In genomic region chr5:151315804-151316597, GRCm38 (mm10) we compare ENCODE assay signal across 12 mouse cellular contexts.
DNase-seq lines count a peak whose midpoint lies in the region; ATAC-seq and TF ChIP-seq lines count a peak whose summit lies in the region.
"Had no signal": no experiment of that assay in that cellular context is flagged by ENCODE, and none has a peak within 500 bp of the region (broad histone marks: within the 10 kb centered on the region; RNA-seq: fewer than 3 reads in every experiment).

No protein-coding gene starts in this region.

- no peak for TF ChIP-seq CTCF in CH12.LX (conservative IDR thresholded peaks at IDR 0.05 in 1 of 2, IDR thresholded peaks at IDR 0.05 in 1 of 2; ENCODE audit: low read depth in 2 of 2, low read length in 2 of 2)

- H3K4me1 ChIP-seq in heart, embryonic 10.5 days, result peaks cover 11% of the 10 kb centered on the region
- H3K4me1 ChIP-seq in CH12.LX (ENCODE audit: control insufficient read depth in 1 of 2, insufficient read depth in 2 of 2), result peaks cover 4 to 26% of the 10 kb centered on the region in 2 experiments
- peaks cover 6% of the 10 kb centered on the region; the same call in 1 of the 2 replicates for H3K4me1 ChIP-seq in lung, embryonic 16.5 days (replicated peaks; ENCODE audit: control insufficient read depth, insufficient read depth, low read length)
- no peaks in the 10 kb centered on the region for H3K4me1 ChIP-seq in forebrain, embryonic 11.5 days (replicated peaks; ENCODE audit: control insufficient read depth, insufficient read depth, low read length)
- no peaks in the 10 kb centered on the region for H3K4me1 ChIP-seq in hindbrain, embryonic 16.5 days (ENCODE audit: control insufficient read depth, insufficient read depth, low read depth, low read length)
- H3K4me1 ChIP-seq: embryonic facial prominence, embryonic 15.5 days; midbrain, embryonic 12.5 days had no signal

- H3K27ac ChIP-seq in heart, embryonic 10.5 days, result 0 out of 2 replicates have a peak overlapping the region, but pooled peaks have one; percentile 16
- H3K27ac ChIP-seq in CH12.LX (ENCODE audit: insufficient read depth, low read depth), result peak overlapping the region; percentile 76
- 0 out of 2 replicates have a peak overlapping the region, but pooled peaks have one; percentile 18 for H3K27ac ChIP-seq in lung, embryonic 16.5 days (ENCODE audit: low read length)
- H3K27ac ChIP-seq in forebrain, embryonic 11.5 days (ENCODE audit: low read depth, low read length), result no peak overlapping the region
- no peak overlapping the region for H3K27ac ChIP-seq in hindbrain, embryonic 16.5 days (ENCODE audit: low read depth, low read length)
- H3K27ac ChIP-seq: embryonic facial prominence, embryonic 15.5 days; midbrain, embryonic 12.5 days had no signal

- WGBS in heart, embryonic 10.5 days, result 62% methylated on average over 10 of the region's 10 CpGs
- 27% methylated on average over 10 of the region's 10 CpGs for WGBS in lung, embryonic 16.5 days
- WGBS in forebrain, embryonic 11.5 days, result 83% methylated on average over 10 of the region's 10 CpGs
- 63% methylated on average over 10 of the region's 10 CpGs for WGBS in hindbrain, embryonic 16.5 days

- no peaks in the 10 kb centered on the region for H3K79me2 ChIP-seq in CH12.LX (replicated peaks; ENCODE audit: control insufficient read depth, extremely low read depth, insufficient read depth, poor library complexity, severe bottlenecking)

- peak; percentile 59 for TF ChIP-seq EP300 in CH12.LX (IDR thresholded peaks at IDR 0.05; ENCODE audit: low read length)

- ATAC-seq in lung, embryonic 16.5 days (ENCODE audit: low read depth), result peak; percentile 80
- no peak for ATAC-seq in forebrain, embryonic 11.5 days (replicated peaks; ENCODE audit: low FRiP score)
- ATAC-seq in hindbrain, embryonic 16.5 days, result no peak

- dilution Hi-C loops in CH12.LX (cut with MboI; ENCODE audit: extremely low pct_ligation_motif_present, extremely low pct_unique_long_range_greater_than_20kb, low sequenced_read_pairs), result no loop called here

- peak overlapping the region; percentile 34 for H3K4me2 ChIP-seq in CH12.LX (ENCODE audit: insufficient read depth, low read depth, poor library complexity, severe bottlenecking)
- peak overlapping the region; percentile 11 for H3K4me2 ChIP-seq in lung, embryonic 16.5 days (ENCODE audit: low read depth, low read length)
- H3K4me2 ChIP-seq in forebrain, embryonic 11.5 days (ENCODE audit: low read depth, low read length, severe bottlenecking), result no peak overlapping the region
- no peak overlapping the region for H3K4me2 ChIP-seq in hindbrain, embryonic 16.5 days (ENCODE audit: low read length)
- H3K4me2 ChIP-seq: embryonic facial prominence, embryonic 15.5 days; midbrain, embryonic 12.5 days had no signal

- TF ChIP-seq POLR2A in CH12.LX (IDR thresholded peaks at IDR 0.05; ENCODE audit: low read depth, low read length), result no peak

- no peaks in the 10 kb centered on the region for H3K9me3 ChIP-seq in heart, embryonic 10.5 days
- H3K9me3 ChIP-seq in CH12.LX (replicated peaks; ENCODE audit: low read length), result no peaks in the 10 kb centered on the region
- H3K9me3 ChIP-seq in lung, embryonic 16.5 days (ENCODE audit: control insufficient read depth, low read length), result no peaks in the 10 kb centered on the region
- no peaks in the 10 kb centered on the region for H3K9me3 ChIP-seq in forebrain, embryonic 11.5 days (ENCODE audit: control insufficient read depth, low read length)
- no peaks in the 10 kb centered on the region for H3K9me3 ChIP-seq in hindbrain, embryonic 16.5 days (ENCODE audit: control insufficient read depth, low read length)
- H3K9me3 ChIP-seq: embryonic facial prominence, embryonic 15.5 days; G1E; midbrain, embryonic 12.5 days had no signal

- DNase-seq in heart, embryonic 10.5 days (ENCODE audit: low spot score), result no peak
- DNase-seq in heart, adult 11 months, result no peak
- peak; percentile 74 for DNase-seq in CH12.LX (ENCODE audit: extremely low read depth)
- DNase-seq in heart, postnatal 4 days, result peak; percentile 6
- no peak for DNase-seq in forebrain, embryonic 11.5 days (ENCODE audit: low spot score)
- DNase-seq in thymus, postnatal 36 days, result no peak
- DNase-seq: thymus, adult 2 months had no signal

- H3K27me3 ChIP-seq in heart, embryonic 10.5 days (ENCODE audit: insufficient read depth, poor library complexity, severe bottlenecking), result no peaks in the 10 kb centered on the region
- H3K27me3 ChIP-seq in CH12.LX (replicated peaks), result no peaks in the 10 kb centered on the region
- no peaks in the 10 kb centered on the region for H3K27me3 ChIP-seq in lung, embryonic 16.5 days (ENCODE audit: control insufficient read depth, insufficient read depth, low read depth, low read length)
- no peaks in the 10 kb centered on the region for H3K27me3 ChIP-seq in forebrain, embryonic 11.5 days (ENCODE audit: control insufficient read depth, insufficient read depth, low read length)
- H3K27me3 ChIP-seq in hindbrain, embryonic 16.5 days (replicated peaks; ENCODE audit: control insufficient read depth, insufficient read depth, low read length), result no peaks in the 10 kb centered on the region
- H3K27me3 ChIP-seq: embryonic facial prominence, embryonic 15.5 days; midbrain, embryonic 12.5 days had no signal

- H3K4me3 ChIP-seq in heart, embryonic 10.5 days, result no peak overlapping the region
- H3K4me3 ChIP-seq in CH12.LX (replicated peaks in 1 of 3; ENCODE audit: low read depth in 2 of 3, low read length in 2 of 3, poor library complexity in 1 of 3), result no peak overlapping the region
- H3K4me3 ChIP-seq in lung, embryonic 16.5 days (ENCODE audit: low read length), result no peak overlapping the region
- H3K4me3 ChIP-seq in forebrain, embryonic 11.5 days (ENCODE audit: low read depth, low read length), result no peak overlapping the region
- H3K4me3 ChIP-seq in hindbrain, embryonic 16.5 days (ENCODE audit: low read length), result no peak overlapping the region
- H3K4me3 ChIP-seq: embryonic facial prominence, embryonic 15.5 days; midbrain, embryonic 12.5 days had no signal

- in situ Hi-C loops in CH12.LX (cut with MboI; ENCODE audit: low pct_ligation_motif_present, low pct_unique_long_range_greater_than_20kb, low sequenced_read_pairs), result no loop called here

- H3K36me3 ChIP-seq in heart, embryonic 10.5 days, result no peaks in the 10 kb centered on the region
- no peaks in the 10 kb centered on the region for H3K36me3 ChIP-seq in CH12.LX (replicated peaks in 1 of 2; ENCODE audit: control insufficient read depth in 1 of 2, insufficient read depth in 1 of 2, low read length in 1 of 2)
- no peaks in the 10 kb centered on the region for H3K36me3 ChIP-seq in lung, embryonic 16.5 days (ENCODE audit: control insufficient read depth, insufficient read depth, low read length)
- no peaks in the 10 kb centered on the region for H3K36me3 ChIP-seq in forebrain, embryonic 11.5 days (ENCODE audit: control insufficient read depth, insufficient read depth, low read length)
- H3K36me3 ChIP-seq in hindbrain, embryonic 16.5 days (ENCODE audit: control insufficient read depth, insufficient read depth, low read length), result no peaks in the 10 kb centered on the region
- H3K36me3 ChIP-seq: embryonic facial prominence, embryonic 15.5 days; G1E; midbrain, embryonic 12.5 days had no signal

- no peak for TF ChIP-seq RAD21 in CH12.LX (IDR thresholded peaks at IDR 0.05; ENCODE audit: low read depth, low read length)

- H3K9ac ChIP-seq in CH12.LX (ENCODE audit: insufficient read depth, low read depth), result no peak overlapping the region
- H3K9ac ChIP-seq in lung, embryonic 16.5 days (ENCODE audit: low read length), result no peak overlapping the region
- no peak overlapping the region for H3K9ac ChIP-seq in forebrain, embryonic 11.5 days (ENCODE audit: low read length)
- no peak overlapping the region for H3K9ac ChIP-seq in hindbrain, embryonic 16.5 days (ENCODE audit: low read depth, low read length)
- H3K9ac ChIP-seq: embryonic facial prominence, embryonic 15.5 days; midbrain, embryonic 12.5 days had no signal

TF ChIP-seq in CH12.LX, 34 proteins besides CTCF, POLR2A, EP300 and RAD21 (continues in another document):
- TF ChIP-seq TCF12 (IDR thresholded peaks at IDR 0.05; ENCODE audit: low read depth, low read length), result peak; percentile 57; the same call in 1 of the 2 replicates
- no peak for TF ChIP-seq USF2 (conservative IDR thresholded peaks at IDR 0.05; ENCODE audit: low read depth, low read length)
- no peak for TF ChIP-seq USF1 (IDR thresholded peaks at IDR 0.05; ENCODE audit: low read depth, low read length)
- TF ChIP-seq TBP (conservative IDR thresholded peaks at IDR 0.05; ENCODE audit: low read depth, low read length), result no peak
- TF ChIP-seq HCFC1 (IDR thresholded peaks at IDR 0.05; ENCODE audit: low read depth, low read length), result peak; percentile 32; the same call in 1 of the 2 replicates
- TF ChIP-seq MAZ (IDR thresholded peaks at IDR 0.05; ENCODE audit: low read depth, low read length), result no peak
- no peak for TF ChIP-seq E2F4 (IDR thresholded peaks at IDR 0.05; ENCODE audit: insufficient replicate concordance, low read depth, low read length)
- peak; percentile 81 for TF ChIP-seq BHLHE40 (IDR thresholded peaks at IDR 0.05; ENCODE audit: low read depth, low read length)
- TF ChIP-seq MAX (IDR thresholded peaks at IDR 0.05; ENCODE audit: low read length), result peak; percentile 25
- TF ChIP-seq ELF1 (IDR thresholded peaks at IDR 0.05; ENCODE audit: low read depth, low read length), result peak; percentile 37; the same call in 1 of the 2 replicates
- peak; percentile 25; the same call in 1 of the 2 replicates for TF ChIP-seq MAFK (IDR thresholded peaks at IDR 0.05; ENCODE audit: insufficient replicate concordance, low read length)
- TF ChIP-seq ZC3H11A (IDR thresholded peaks at IDR 0.05; ENCODE audit: low read depth, low read length), result no peak
- 0 out of 2 replicates have a peak, but pooled peaks have one; percentile 30 for TF ChIP-seq JUND (conservative IDR thresholded peaks at IDR 0.05; ENCODE audit: low read depth, low read length)
- peak; percentile 76 for TF ChIP-seq MEF2A (IDR thresholded peaks at IDR 0.05; ENCODE audit: borderline replicate concordance, low read depth, low read length)
- peak; percentile 84 for TF ChIP-seq ETS1 (conservative IDR thresholded peaks at IDR 0.05; ENCODE audit: low read depth, low read length)
- TF ChIP-seq SMC3 (IDR thresholded peaks at IDR 0.05; ENCODE audit: low read depth, low read length), result no peak
- TF ChIP-seq CHD2 (IDR thresholded peaks at IDR 0.05; ENCODE audit: low read length), result no peak
- no peak for TF ChIP-seq MYC (IDR thresholded peaks at IDR 0.05; ENCODE audit: low read depth, low read length)
- TF ChIP-seq PAX5 (IDR thresholded peaks at IDR 0.05; ENCODE audit: low read length), result no peak
- TF ChIP-seq ZMIZ1 (IDR thresholded peaks at IDR 0.05; ENCODE audit: low read depth, low read length), result 0 out of 2 replicates have a peak, but pooled peaks have one; percentile 33
- no peak for TF ChIP-seq NELFE (IDR thresholded peaks at IDR 0.05; ENCODE audit: low read depth, low read length)
- TF ChIP-seq NRF1 (IDR thresholded peaks at IDR 0.05; ENCODE audit: low read depth, low read length), result 0 out of 2 replicates have a peak, but pooled peaks have one; percentile 29
- TF ChIP-seq MXI1 (IDR thresholded peaks at IDR 0.05; ENCODE audit: low read depth, low read length), result peak; percentile 40; the same call in 1 of the 2 replicates

Comparison
In these comparisons a context has a peak if more than half of its experiments do, and no peak if none do; other contexts are left out.
1. DNase-seq: peak in CH12.LX (single experiment) and heart, postnatal 4 days (single experiment); none in heart, embryonic 10.5 days (single experiment), heart, adult 11 months (single experiment), forebrain, embryonic 11.5 days (single experiment) and thymus, postnatal 36 days (0 of 2).
2. H3K27ac ChIP-seq: peak in heart, embryonic 10.5 days (single experiment), CH12.LX (single experiment) and lung, embryonic 16.5 days (single experiment); none in forebrain, embryonic 11.5 days (single experiment) and hindbrain, embryonic 16.5 days (single experiment).
3. H3K4me2 ChIP-seq: peak in CH12.LX (single experiment) and lung, embryonic 16.5 days (single experiment); none in forebrain, embryonic 11.5 days (single experiment) and hindbrain, embryonic 16.5 days (single experiment).